Mouse (Mus musculus): ENCODE measurements around the gene Phc3. TPM values are rescaled to one million over a fixed set of nuclear protein-coding genes. Genes with fewer than 3 reads are reported as not detected.

Gene Phc3
- total RNA-seq, 2 experiments from 2014 or later: 15.9 to 23.1 TPM

DNA sequence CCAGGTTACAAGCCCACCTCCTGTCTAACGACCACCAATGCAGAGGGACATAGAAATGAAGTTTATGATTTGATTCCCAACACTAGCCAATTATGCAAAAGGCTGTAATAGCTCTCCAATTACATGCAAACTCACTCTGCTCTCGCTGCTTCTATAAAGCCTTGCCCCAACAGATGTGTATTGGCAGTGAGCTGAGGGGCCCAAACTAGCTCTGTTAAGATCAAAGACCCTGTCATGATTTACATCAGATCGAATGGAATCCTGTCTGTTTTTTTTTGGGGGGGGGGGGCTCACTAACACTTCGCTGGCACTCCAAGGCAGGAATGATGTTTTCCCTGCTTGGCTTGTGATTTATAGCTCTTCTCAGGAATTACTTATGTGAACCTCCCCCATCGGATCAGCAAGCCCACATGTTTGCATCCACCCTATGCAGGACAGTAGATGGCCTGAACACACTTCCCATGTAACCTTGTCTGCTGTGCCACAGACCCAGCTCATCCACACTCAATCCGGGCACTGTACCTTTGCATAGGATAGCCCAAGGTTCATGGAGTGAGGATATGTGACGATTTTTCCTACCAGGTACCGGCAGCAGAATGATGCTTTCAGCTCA is 13.8 kb upstream of the Phc3 start:
- no peak for ATAC-seq (replicated peaks; ENCODE audit: low FRiP score, poor library complexity, severe bottlenecking)

- ATAC-seq (replicated peaks; ENCODE audit: low FRiP score, poor library complexity, severe bottlenecking): no peak
Observed at GRCm38 (mm10) chr3:30981616-30982380, 12.6 kb upstream of the Phc3 start.

DNA sequence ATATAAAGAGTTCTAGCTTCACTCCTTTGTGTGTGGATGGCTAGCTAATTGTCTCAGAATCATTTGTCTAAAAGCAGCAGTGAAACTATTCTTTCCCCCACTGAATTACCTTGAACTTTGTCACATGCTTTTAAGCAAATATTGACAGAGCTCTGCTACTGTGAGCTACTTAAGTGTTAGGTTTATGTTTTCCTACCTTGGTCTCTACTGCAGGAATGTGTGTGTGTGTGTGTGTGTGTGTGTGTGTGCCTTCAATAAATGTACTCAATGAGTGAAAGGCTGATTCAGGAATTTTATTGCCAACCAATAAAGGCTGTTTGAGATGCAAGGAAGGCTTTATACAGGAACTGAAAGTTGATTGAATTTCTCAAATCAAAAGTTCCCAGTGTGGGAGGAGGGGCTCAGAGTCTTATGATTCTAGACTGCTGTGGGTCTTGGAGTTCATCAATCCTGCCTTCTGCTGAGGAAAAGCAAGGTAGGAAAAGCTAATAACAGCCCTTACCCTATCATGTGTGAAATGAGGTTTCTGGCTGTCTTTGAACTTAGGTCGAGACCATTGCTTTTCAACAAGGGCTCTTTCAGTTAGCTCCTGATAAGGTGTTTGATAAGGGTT is 7.9 kb upstream of the Phc3 start:
- no peak for ATAC-seq (replicated peaks; ENCODE audit: low FRiP score, poor library complexity, severe bottlenecking)

DNA sequence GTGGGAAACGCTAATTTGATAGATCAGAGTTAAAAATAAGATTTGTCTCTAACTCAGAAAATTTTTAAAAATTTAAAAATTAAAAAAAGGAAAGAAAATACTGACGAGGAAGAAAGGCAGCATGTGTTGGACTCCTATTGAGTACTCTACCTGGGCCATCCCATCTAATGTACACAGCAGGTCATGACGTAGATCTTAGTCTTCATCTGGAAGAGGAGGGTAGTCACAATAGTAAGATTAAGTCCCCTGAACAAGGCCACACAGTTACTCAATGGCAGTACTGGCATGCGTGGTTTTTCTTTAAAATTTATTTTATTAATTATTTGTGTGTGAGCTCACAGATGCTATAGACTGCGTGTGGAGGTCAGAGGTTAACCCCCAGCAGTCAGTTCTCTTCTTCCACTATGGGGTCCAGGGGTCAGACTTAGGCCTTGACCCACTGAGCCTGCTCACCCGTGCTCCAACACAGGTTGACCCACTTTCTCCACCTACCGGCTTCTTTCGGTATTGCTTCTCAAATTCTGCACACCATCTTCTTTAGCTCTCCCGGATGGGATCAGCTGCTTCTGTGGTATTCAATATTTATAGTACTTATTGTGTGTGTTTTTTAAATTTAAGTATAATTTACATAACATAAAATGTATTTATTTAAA is 6.0 kb upstream of the Phc3 start:
- peak; percentile 90 for ATAC-seq (replicated peaks; ENCODE audit: low FRiP score, poor library complexity, severe bottlenecking)

DNA sequence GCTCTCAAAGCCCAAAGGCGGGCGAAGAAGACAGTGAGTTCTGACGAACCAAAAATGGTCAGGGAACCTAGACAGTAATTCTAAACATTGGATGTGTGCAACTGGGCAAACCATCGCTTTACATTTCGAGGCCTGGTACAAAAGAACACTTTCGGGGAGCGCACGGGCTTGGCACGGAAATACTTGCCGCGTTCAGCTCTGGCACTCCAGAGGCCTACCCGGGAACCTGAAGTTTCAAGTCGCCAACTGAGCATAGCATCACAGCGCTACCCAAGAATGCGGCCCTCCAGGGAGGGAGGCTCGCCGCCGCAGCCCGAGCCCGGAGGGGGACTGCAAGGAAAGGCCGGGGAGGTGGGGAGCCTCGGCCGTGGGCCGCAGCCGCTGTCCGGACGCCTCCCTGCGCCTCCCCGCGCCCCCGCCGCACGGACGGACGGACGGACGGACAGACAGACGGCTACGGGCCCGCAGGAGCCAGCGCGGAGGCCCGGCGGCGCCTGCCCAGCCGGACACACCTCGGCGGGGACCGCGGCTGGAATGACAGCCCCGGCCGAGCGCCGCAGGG is 603 bp downstream of the Phc3 start:
- ATAC-seq (replicated peaks; ENCODE audit: low FRiP score, poor library complexity, severe bottlenecking): peak; percentile 62

GRCm38 (mm10) chr3:30965644-30966043 is 3.6 kb downstream of the Phc3 start:
- no peak for ATAC-seq (replicated peaks; ENCODE audit: low FRiP score, poor library complexity, severe bottlenecking)

DNA sequence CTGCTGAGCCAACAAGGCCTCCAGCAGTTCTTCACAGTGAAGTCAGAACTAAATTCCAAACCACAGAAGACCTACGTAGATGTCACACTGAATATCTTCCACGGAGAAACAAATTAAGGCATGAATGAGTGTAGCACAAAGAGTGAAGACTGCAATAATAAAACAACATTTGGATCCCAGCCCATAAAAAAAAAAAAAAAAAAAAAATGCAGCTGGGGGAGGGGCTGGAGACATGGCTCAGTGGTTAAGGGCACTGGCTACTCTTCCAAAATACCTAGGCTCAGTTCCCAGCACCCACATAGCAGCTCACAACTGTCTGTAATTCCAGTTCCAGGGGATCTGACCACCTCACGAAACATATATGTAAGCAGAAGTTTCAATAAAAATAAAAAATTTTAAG is 5.0 kb downstream of the Phc3 start:
- no peak for ATAC-seq (replicated peaks; ENCODE audit: low FRiP score, poor library complexity, severe bottlenecking)

GRCm38 (mm10) chr3:30963100-30963499 is 6.1 kb downstream of the Phc3 start:
- ATAC-seq (replicated peaks; ENCODE audit: low FRiP score, poor library complexity, severe bottlenecking): no peak

DNA sequence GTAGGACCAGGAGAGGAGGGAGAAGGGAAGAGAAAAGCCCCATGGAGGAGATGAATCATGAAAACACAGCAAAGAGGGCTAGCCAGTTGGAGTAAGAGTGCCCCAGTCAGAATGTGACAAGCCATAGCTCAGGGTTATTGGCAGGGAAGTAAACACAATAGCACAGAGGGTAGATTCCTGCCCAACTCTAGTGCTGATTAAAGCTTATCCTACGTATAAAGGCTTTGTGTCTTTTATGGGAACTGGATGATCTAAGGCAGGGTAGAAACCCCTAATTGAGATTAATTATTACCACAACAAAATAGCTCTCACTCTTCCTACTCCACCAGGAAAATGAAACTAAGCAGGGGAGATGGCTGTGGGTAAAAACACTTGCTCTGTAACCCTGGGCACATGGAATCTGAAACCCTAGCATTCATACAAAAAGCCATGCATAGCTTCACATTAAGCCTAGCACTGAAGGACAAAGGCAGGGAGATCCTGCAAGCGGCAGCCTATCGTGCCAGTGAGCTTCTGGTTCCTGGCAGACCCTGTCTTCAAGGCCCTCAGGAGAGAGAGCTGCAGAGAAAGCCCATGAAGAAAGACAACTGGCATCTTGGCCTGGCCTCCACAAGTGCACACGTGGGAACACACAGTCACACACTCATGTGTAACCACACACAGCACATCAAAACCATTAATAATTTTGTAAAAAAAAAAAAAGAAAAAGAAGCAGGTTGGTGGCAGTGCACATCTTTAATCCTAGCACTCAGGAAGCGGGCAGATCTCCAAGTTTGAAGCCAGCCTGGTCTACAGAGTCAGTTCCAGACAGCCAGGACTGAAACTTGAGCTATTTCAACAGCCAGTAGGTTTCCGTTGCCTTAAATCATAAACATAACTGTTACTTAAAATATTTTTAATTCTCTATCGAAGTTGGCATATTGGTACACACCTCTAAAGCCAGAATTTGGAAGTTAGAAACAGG is 9.1 kb downstream of the Phc3 start:
- no peak for ATAC-seq (replicated peaks; ENCODE audit: low FRiP score, poor library complexity, severe bottlenecking)

GRCm38 (mm10) chr3:30958709-30959108 is 10.5 kb downstream of the Phc3 start:
- no peak for ATAC-seq (replicated peaks; ENCODE audit: low FRiP score, poor library complexity, severe bottlenecking)

DNA sequence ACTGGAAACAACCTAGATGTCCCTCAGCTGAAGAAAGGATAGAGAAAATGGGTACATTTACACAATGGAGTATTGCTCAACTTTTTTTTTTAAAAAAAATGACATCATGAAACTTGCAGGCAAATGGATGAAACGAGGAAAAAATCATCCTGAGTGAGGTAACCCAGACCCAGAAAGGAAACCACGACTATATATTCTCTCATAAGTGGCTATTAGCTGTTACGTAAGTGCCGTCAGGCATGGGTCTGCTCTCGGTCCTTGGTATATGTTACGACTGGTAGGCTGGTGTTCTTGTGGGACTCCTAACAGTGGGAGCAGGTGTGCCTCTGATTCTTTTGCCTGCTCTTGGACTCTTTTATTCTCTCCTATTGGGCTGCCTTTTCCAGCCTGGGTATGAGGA is 12.9 kb downstream of the Phc3 start:
- ATAC-seq (replicated peaks; ENCODE audit: low FRiP score, poor library complexity, severe bottlenecking): no peak

DNA sequence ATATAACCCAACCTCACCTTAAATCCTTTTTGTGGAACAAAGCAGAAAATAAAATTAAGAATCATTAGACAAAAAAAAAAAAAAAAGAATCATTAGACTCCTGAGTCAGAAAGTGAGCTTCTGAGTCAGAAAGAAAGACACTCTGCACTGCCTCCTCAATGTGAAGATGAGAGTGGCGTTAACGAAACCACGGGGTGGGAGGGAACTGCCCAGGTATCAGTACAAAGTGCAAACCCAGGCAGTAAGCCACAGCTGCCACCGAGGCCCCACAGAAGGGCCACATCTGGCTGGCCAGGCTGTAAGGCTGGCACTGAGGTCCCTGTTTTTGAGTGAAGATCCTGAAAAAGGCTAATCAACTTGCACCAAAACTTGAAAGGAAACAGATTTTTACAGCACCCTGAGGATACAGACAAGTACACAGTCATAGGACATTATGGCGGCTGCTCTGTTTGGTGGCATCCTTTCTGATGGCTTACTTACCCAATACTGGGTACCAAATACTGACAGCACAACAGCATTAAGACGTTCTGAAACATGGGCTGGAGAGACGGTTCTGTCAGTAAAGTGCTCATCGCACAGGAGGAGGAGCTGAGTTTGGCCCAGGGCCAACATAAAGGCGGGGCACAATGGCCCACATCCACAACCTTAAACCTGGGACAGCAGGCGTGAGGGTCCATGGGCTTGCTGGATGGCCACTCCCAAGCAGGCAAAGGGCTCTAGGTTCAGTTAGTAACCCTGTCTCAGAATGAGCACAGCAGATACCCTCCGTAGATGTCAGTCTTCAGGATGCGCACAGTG is 16.7 kb downstream of the Phc3 start:
- 0 out of 2 replicates have a peak, but pooled peaks have one; percentile 54 for ATAC-seq (replicated peaks; ENCODE audit: low FRiP score, poor library complexity, severe bottlenecking)

GRCm38 (mm10) chr3:30951652-30952051 is 17.6 kb downstream of the Phc3 start:
- no peak for ATAC-seq (replicated peaks; ENCODE audit: low FRiP score, poor library complexity, severe bottlenecking)

DNA sequence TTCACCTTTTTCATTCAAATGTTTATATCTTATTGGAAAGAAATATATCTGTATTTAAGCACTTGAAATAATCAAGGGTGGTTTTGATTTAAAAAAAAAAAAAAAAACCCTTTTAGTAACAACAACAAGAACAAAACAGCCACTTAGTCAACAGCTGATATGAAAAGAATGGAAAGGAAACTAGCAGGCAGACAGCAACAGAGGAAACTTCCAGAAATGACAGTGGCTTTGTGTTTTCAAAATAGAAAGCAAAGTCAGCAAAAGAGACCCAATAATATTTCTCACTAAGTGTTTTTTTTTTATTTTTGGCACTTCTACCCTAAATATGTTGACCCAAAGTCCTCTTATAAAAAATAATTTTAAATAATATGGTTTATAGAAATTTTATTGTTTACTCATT is 34.8 kb downstream of the Phc3 start:
- ATAC-seq (replicated peaks; ENCODE audit: low FRiP score, poor library complexity, severe bottlenecking): no peak

DNA sequence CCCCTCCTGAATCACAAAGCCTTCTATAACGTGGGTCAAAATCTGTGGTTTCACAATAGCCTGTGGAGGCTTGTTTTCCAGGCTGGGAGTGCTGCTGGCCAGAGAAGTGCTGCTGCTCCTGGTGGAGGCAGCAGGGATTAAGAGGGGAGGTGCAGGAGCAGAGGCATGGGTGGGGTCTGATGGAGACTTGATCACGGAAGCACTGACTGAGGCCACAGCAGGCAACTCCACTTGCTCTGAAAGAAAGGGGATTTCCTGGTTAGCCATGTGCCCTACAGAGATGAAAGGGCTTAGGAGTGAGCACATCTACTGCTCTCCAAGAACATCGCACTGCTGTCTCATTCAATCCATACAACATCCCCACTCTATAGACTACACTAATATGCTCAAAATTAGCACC is 39.4 kb downstream of the Phc3 start:
- no peak for ATAC-seq (replicated peaks; ENCODE audit: low FRiP score, poor library complexity, severe bottlenecking)

DNA sequence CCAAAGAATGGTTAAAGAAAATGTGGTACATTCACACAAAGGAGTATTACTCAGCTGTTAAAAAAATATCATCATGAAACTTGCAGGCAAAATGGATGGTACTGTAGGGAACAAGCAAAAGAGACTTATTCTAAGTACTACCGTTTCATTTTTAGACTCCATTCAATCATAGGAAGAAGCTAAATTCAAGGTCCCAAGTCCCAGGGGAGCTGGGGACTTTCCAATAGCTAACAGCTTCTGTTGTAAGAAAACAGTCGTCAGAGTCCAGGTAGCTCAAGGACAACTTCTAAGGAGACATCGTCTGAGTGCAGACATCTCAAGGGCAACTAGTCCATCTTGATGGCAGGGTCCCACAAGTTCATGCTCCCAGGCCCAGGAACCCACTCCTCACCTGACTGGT is 41.6 kb downstream of the Phc3 start:
- no peak for ATAC-seq (replicated peaks; ENCODE audit: low FRiP score, poor library complexity, severe bottlenecking)

DNA sequence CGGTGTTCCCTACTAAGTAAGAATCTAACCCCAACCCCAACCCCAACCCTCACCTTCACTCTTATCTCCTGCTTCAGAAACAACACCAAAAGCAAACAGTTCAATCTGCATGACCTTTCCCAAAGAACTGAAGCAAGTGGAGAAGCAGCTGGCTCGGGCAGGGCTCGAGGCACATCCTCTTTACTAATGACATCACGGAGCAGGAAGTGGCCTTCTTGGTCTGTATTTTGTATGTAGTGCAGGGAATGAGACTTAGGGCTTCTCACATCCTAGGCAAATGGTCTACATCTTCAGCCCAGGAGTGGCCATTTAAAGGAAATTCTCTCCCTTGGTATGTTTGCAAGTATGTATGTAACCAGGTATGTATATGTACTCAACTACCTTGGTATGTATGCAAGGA is 52.1 kb downstream of the Phc3 start:
- ATAC-seq (replicated peaks; ENCODE audit: low FRiP score, poor library complexity, severe bottlenecking): no peak

DNA sequence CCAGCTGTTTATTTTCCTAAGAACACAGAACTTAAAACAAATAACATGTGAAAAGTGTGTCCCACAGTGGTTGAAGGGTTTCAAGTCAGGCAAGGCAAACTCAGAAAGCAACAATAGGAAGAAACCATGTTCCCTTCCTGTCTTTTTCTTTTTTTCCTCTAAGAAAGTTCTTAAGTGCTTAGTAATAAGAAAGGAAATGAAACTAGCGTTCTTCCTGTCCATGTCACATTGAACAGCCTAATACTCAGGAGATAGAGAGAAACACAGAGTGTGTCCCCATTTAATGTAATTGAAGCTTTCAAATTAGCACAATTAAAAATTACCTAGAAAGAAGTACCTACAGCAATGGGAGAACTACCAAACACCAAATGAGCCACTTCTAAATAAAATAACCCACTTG is 64.6 kb downstream of the Phc3 start:
- no peak for ATAC-seq (replicated peaks; ENCODE audit: low FRiP score, poor library complexity, severe bottlenecking)

- ATAC-seq (replicated peaks; ENCODE audit: low FRiP score, poor library complexity, severe bottlenecking): no peak
Observed at GRCm38 (mm10) chr3:30899407-30899806, 69.8 kb downstream of the Phc3 start.
